Mouse (Mus musculus) retina, embryonic 14.5 days (tissue): ENCODE measurements at regions not wholly inside any gene's neighbourhood (a gene's known extent, or its start where the extent isn't known, plus 50 kb on each side); places are given as distances from the start of the nearest gene placed in this dataset.

Experiments used
- DNase-seq: peaks from one replicate; pipeline ENCODE4 v3.0.0-alpha.2; 2015; ENCODE audit warnings: low spot score

GRCm38 (mm10) chr13:44295621-44296020, 433.7 kb upstream of the Jarid2 start:
- no peak for DNase-seq

- DNase-seq: no peak
Measured at GRCm38 (mm10) chr13:44300611-44301010, 428.7 kb upstream of the Jarid2 start.

- DNase-seq: no peak
Measured at GRCm38 (mm10) chr13:44301215-44301614, 428.1 kb upstream of the Jarid2 start.

- no peak for DNase-seq
Measured at GRCm38 (mm10) chr13:44301936-44302335, 427.3 kb upstream of the Jarid2 start.

GRCm38 (mm10) chr13:44305134-44305991, 423.9 kb upstream of the Jarid2 start:
- DNase-seq: no peak

GRCm38 (mm10) chr13:44306275-44307050, 422.8 kb upstream of the Jarid2 start:
- DNase-seq: no peak

GRCm38 (mm10) chr13:44308227-44308626, 421.0 kb upstream of the Jarid2 start:
- DNase-seq: no peak

GRCm38 (mm10) chr13:44312237-44312636, 417.0 kb upstream of the Jarid2 start:
- no peak for DNase-seq

- no peak for DNase-seq
Measured at GRCm38 (mm10) chr13:44316747-44317446, 412.4 kb upstream of the Jarid2 start.

GRCm38 (mm10) chr13:44317596-44317995, 411.7 kb upstream of the Jarid2 start:
- no peak for DNase-seq

GRCm38 (mm10) chr13:44319101-44319500, 410.2 kb upstream of the Jarid2 start:
- no peak for DNase-seq

- no peak for DNase-seq
Measured at GRCm38 (mm10) chr13:44319511-44319910, 409.8 kb upstream of the Jarid2 start.

- DNase-seq: no peak
Measured at GRCm38 (mm10) chr13:44320311-44320710, 409.0 kb upstream of the Jarid2 start.

- no peak for DNase-seq
Measured at GRCm38 (mm10) chr13:44321009-44321596, 408.2 kb upstream of the Jarid2 start.

- DNase-seq: no peak
Measured at GRCm38 (mm10) chr13:44328416-44328815, 400.9 kb upstream of the Jarid2 start.

GRCm38 (mm10) chr13:44329161-44329560, 400.1 kb upstream of the Jarid2 start:
- DNase-seq: no peak

GRCm38 (mm10) chr13:44329701-44330100, 399.6 kb upstream of the Jarid2 start:
- no peak for DNase-seq

GRCm38 (mm10) chr13:44332716-44333240, 396.5 kb upstream of the Jarid2 start:
- no peak for DNase-seq

GRCm38 (mm10) chr13:44339061-44339741, 390.1 kb upstream of the Jarid2 start:
- no peak for DNase-seq

- DNase-seq: no peak
Measured at GRCm38 (mm10) chr13:44345094-44345493, 384.2 kb upstream of the Jarid2 start.

- no peak for DNase-seq
Measured at GRCm38 (mm10) chr13:44346636-44347035, 382.6 kb upstream of the Jarid2 start.
